Mouse (Mus musculus) E14TG2a.4 (cell line): ENCODE measurements around the gene Borcs6.

Experiments used
- H3K27me3 ChIP-seq: 2 replicates; pipeline ENCODE4 v1.6.1; 2014; ENCODE audit warnings: low read length, control low read depth; ENCODE audit not compliant: insufficient read depth
- H3K36me3 ChIP-seq: 2 replicates; pipeline ENCODE4 v1.6.1; 2014; ENCODE audit warnings: low read length, control low read depth; ENCODE audit not compliant: insufficient read depth
- H3K4me1 ChIP-seq: replicated peaks from 2 replicates; pipeline ENCODE4 v1.6.1; 2014; ENCODE audit warnings: low read depth, low read length, control low read depth
- H3K4me3 ChIP-seq: replicated peaks from 2 replicates; pipeline ENCODE4 v1.5.1; 2014; ENCODE audit warnings: mild to moderate bottlenecking, low read length
- H3K9me3 ChIP-seq: 2 replicates; pipeline ENCODE4 v1.6.1; 2014; ENCODE audit warnings: low read length, control low read depth
- CTCF ChIP-seq: conservative IDR thresholded peaks from 2 replicates; pipeline ENCODE4 v1.5.1; 2014; ENCODE audit warnings: low read length
- NANOG ChIP-seq: IDR thresholded peaks from 2 replicates; pipeline ENCODE4 v1.6.1; 2014; ENCODE audit warnings: borderline replicate concordance, low read length, mixed read lengths
- POU5F1 ChIP-seq: IDR thresholded peaks from 2 replicates; pipeline ENCODE4 v1.6.1; 2014; ENCODE audit warnings: low read length, borderline replicate concordance

Gene Borcs6

GRCm38 (mm10) chr11:69095511-69096231 is 36.2 kb downstream of the Borcs6 start:
- no peak for TF ChIP-seq POU5F1
- TF ChIP-seq NANOG: no peak
- no peak for TF ChIP-seq CTCF
- Histone ChIP-seq H3K9me3 (no peaks in the 10 kb centered on the region), H3K4me3 (peak overlapping the region; percentile 87), H3K4me1 (peaks cover 84% of the 10 kb centered on the region), H3K27me3 (no peaks in the 10 kb centered on the region), H3K36me3 (peaks cover 25% of the 10 kb centered on the region)

DNA sequence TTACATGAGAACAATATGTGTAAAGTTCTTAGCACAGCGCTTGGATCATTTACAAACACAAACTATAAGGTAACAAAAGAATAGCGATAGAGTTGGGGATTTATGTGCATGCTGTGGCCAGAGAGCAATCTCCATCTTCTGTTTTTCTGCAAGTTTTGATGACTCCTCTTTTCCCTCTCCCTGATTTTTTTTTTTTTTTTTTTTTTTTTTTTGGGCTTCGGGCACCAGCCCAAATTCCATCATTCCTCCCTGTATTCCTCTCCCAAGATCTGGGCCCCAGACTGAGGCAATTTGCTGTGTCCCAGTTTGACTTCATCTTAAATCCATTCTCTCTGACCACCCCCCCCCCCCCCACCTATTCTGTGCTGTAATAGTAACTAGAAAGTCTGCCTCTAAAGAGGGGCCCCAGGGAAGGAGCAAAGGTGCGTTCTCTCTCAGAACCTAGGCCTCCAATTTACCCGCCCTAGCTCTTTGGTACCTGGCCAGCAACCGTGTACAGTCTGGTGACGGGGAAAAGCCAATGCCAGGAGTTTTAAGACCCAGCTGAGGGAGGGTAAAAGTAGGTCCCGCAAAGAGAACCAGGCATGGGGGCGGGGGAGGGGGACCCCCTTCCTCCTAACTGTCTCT is 37.0 kb downstream of the Borcs6 start:
- peaks cover 77% of the 10 kb centered on the region for H3K4me1 ChIP-seq
- peak overlapping the region; percentile 87 for H3K4me3 ChIP-seq
- no peaks in the 10 kb centered on the region for H3K9me3 ChIP-seq
- no peak for TF ChIP-seq POU5F1
- TF ChIP-seq NANOG: no peak
- TF ChIP-seq CTCF: no peak
- peaks cover 25% of the 10 kb centered on the region for H3K36me3 ChIP-seq
- no peaks in the 10 kb centered on the region for H3K27me3 ChIP-seq

GRCm38 (mm10) chr11:69096987-69097900 is 37.7 kb downstream of the Borcs6 start:
- no peak for TF ChIP-seq CTCF
- TF ChIP-seq NANOG: no peak
- no peak for TF ChIP-seq POU5F1
- Histone ChIP-seq H3K27me3 (no peaks in the 10 kb centered on the region), H3K36me3 (peaks cover 25% of the 10 kb centered on the region), H3K4me1 (peaks cover 69% of the 10 kb centered on the region), H3K9me3 (no peaks in the 10 kb centered on the region), H3K4me3 (peak overlapping the region; percentile 87)

- Histone ChIP-seq H3K36me3 (peaks cover 29% of the 10 kb centered on the region), H3K27me3 (no peaks in the 10 kb centered on the region), H3K4me3 (peak overlapping the region; percentile 87), H3K9me3 (no peaks in the 10 kb centered on the region), H3K4me1 (peaks cover 62% of the 10 kb centered on the region)
- TF ChIP-seq NANOG (no peak), POU5F1 (no peak), CTCF (no peak)
Measured at GRCm38 (mm10) chr11:69098039-69098761, 38.7 kb downstream of the Borcs6 start.

GRCm38 (mm10) chr11:69098762-69099091 is 39.2 kb downstream of the Borcs6 start:
- TF ChIP-seq NANOG: no peak
- no peak for TF ChIP-seq CTCF
- Histone ChIP-seq H3K4me3 (peak overlapping the region; percentile 87), H3K9me3 (no peaks in the 10 kb centered on the region), H3K4me1 (peaks cover 62% of the 10 kb centered on the region), H3K36me3 (peaks cover 34% of the 10 kb centered on the region), H3K27me3 (no peaks in the 10 kb centered on the region)

- Histone ChIP-seq H3K4me3 (peak overlapping the region; percentile 87), H3K9me3 (no peaks in the 10 kb centered on the region), H3K36me3 (peaks cover 40% of the 10 kb centered on the region), H3K4me1 (peaks cover 61% of the 10 kb centered on the region), H3K27me3 (no peaks in the 10 kb centered on the region)
- no peak for TF ChIP-seq NANOG
- TF ChIP-seq POU5F1: no peak
- no peak for TF ChIP-seq CTCF
Measured at GRCm38 (mm10) chr11:69099177-69099914, 39.8 kb downstream of the Borcs6 start.

- peaks cover 62% of the 10 kb centered on the region for H3K4me1 ChIP-seq
- peak overlapping the region; percentile 87 for H3K4me3 ChIP-seq
- H3K27me3 ChIP-seq: no peaks in the 10 kb centered on the region
- TF ChIP-seq NANOG (no peak), CTCF (no peak), POU5F1 (no peak)
- H3K36me3 ChIP-seq: peaks cover 46% of the 10 kb centered on the region
- H3K9me3 ChIP-seq: no peaks in the 10 kb centered on the region
Measured at GRCm38 (mm10) chr11:69099915-69100345, 40.4 kb downstream of the Borcs6 start.
